Mouse (Mus musculus): ENCODE results near the gene Uap1. TPM values are rescaled to one million over a fixed set of nuclear protein-coding genes. Genes with fewer than 3 reads are reported as not detected.
"Not testable (repeated sequence)": the region's sequence is repeated elsewhere in the genome, so short reads cannot be mapped to it uniquely, and the experiment has no call there.

Uap1 gene
- polyA plus RNA-seq, 1 experiment from 2014 or later, result 52.2 TPM

GRCm38 (mm10) chr1:170109776-170110515 lies 64.8 kb downstream of the Uap1 start:
- H3K4me2 ChIP-seq, result peak overlapping the region; percentile 49
- no peaks in the 10 kb centered on the region for H3K36me3 ChIP-seq
- H3K4me3 ChIP-seq (replicated peaks), result peak overlapping the region; percentile 41
- H3K27ac ChIP-seq, result peak overlapping the region; percentile 74
- H3K9ac ChIP-seq, result peak overlapping the region; percentile 25; the same call in 1 of the 2 replicates
- H3K27me3 ChIP-seq, result no peaks in the 10 kb centered on the region
- WGBS, result 67% methylated on average over 19 of the region's 19 CpGs
- ATAC-seq (replicated peaks; ENCODE audit: low FRiP score), result no peak
- no peaks in the 10 kb centered on the region for H3K9me3 ChIP-seq (replicated peaks)
- H3K4me1 ChIP-seq, result 0 out of 2 replicates have a peak, but pooled peaks cover 7% of the 10 kb centered on the region

DNA sequence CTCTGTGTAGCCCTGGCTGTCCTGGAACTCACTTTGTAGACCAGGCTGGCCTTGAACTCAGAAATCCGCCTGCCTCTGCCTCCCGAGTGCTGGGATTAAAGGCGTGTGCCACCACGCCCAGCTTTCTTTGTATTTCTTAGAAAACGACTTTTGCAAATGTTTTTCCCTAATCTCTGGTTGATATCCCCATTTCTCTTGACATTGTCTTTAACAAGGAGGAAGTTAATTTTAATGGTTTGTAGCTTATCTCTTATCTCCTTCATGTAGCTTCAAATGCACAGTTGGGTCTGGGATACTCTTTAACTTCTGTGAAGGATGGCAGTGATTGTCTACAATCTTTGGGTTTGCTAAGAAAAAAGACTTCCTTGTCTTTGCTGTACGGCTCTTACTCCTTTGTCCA lies 71.9 kb downstream of the Uap1 start:
- ATAC-seq (replicated peaks; ENCODE audit: low FRiP score); H3K9me3 ChIP-seq (replicated peaks); H3K4me2 ChIP-seq; H3K36me3 ChIP-seq; H3K4me3 ChIP-seq (replicated peaks); H3K4me1 ChIP-seq; H3K9ac ChIP-seq; H3K27me3 ChIP-seq; H3K27ac ChIP-seq: not testable (repeated sequence)
- 95% methylated on average over 6 of the region's 6 CpGs for WGBS

Other genes starting within 250 kb of the Uap1 start
- gene Ccdc190, start 246.3 kb downstream of the Uap1 start, polyA plus RNA-seq (2015; fragmentation: Nextera tagmentation; extraction: Ambion mirVana), result not detected in 2 replicates
- 12.5 and 13.9 TPM in 2 replicates for gene Hsd17b7, start 205.7 kb downstream of the Uap1 start, polyA plus RNA-seq (2015; fragmentation: Nextera tagmentation; extraction: Ambion mirVana)
- gene Ddr2, start 64.2 kb downstream of the Uap1 start, polyA plus RNA-seq (2015; fragmentation: Nextera tagmentation; extraction: Ambion mirVana), result 33.3 and 35.0 TPM in 2 replicates
- 8.3 and 8.7 TPM in 2 replicates for gene Uhmk1, start 40.4 kb upstream of the Uap1 start, polyA plus RNA-seq (2015; fragmentation: Nextera tagmentation; extraction: Ambion mirVana)
- gene Sh2d1b2, start 57.8 kb upstream of the Uap1 start, polyA plus RNA-seq (2015; fragmentation: Nextera tagmentation; extraction: Ambion mirVana), result not detected in 2 replicates
- 0.06 and 0.16 TPM in 2 replicates for gene Sh2d1b1, start 102.4 kb upstream of the Uap1 start, polyA plus RNA-seq (2015; fragmentation: Nextera tagmentation; extraction: Ambion mirVana)
- 5.8 TPM in 2 replicates for gene Gm7694, start 131.4 kb upstream of the Uap1 start, polyA plus RNA-seq (2015; fragmentation: Nextera tagmentation; extraction: Ambion mirVana)
- 2.1 and 2.5 TPM in 2 replicates for gene Spata46, start 133.8 kb upstream of the Uap1 start, polyA plus RNA-seq (2015; fragmentation: Nextera tagmentation; extraction: Ambion mirVana)

All from kidney, embryonic 15.5 days (tissue).